Mouse (Mus musculus) megakaryocyte-erythroid progenitor cell, adult 5-6 weeks (primary cell): ENCODE data around the gene Mpig6b. TPM values are rescaled to one million over a fixed set of nuclear protein-coding genes. Genes with fewer than 3 reads are reported as not detected.

ENCODE experiments used
- ATAC-seq: replicated peaks from 2 replicates; pipeline ENCODE4 v1.8.0; 2016; ENCODE audit warnings: mild to moderate bottlenecking, inconsistent platforms; ENCODE audit not compliant: severe bottlenecking, poor library complexity, low FRiP score, low TSS enrichment
- total RNA-seq, 2 experiments: library from RNA; stranded (forward) in 1 of 2; stranded (reverse) in 1 of 2; fragments of 200-1000, 215-1000 nt in 1 of 2; fragments of >200 nt in 1 of 2; fragmentation: Nextera tagmentation in 1 of 2; gene quantifications; 2 replicates each; pipeline ENCODE4 v1.2.3; 2014 to 2017

Gene Mpig6b
- total RNA-seq, 2 experiments from 2014 or later = not detected

DNA sequence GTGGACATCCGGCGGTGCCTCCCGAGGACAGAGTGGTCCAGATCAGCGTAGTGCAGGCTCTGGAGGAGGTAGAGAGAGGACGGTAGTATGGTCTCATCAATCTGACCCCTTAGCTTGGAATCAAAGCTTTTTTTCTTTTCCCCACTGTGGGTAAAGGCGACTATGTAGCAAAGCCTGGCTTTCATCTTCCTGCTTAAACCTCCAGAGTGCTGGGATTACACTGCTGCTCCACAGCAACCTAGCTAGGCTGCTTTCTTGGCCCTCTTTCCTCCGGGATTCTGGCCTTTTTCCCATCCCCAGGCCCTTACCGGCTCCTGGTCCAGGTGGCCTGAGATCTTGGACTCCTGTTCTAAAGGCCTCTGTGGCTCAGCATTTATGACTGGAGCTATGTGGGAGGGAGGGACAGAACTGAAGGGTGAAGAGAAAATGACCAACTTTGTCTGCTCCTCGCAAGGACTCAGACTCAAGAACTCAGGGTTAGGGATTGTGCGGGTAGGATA lies 1.6 kb downstream of the Mpig6b start:
- no peak for ATAC-seq

DNA sequence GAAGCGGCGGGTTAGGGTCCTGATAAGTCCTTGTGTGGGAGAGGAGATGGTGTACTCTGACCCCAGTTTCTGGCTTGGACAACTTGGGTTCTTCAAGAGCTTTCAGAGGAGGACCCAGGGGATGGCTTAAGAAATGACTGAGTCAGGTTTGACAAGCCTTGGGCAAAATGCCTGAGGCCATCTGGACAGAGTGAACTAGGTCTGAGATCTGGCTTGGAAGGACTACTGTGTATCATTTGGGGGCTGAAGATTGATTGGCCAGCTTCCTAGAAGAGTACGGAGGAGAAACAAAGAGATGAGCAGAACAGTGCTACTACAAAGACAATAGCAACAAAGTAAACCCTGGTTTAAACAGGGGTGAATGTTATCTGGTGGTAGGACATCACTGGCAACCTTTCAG lies 2.5 kb downstream of the Mpig6b start:
- no peak for ATAC-seq

DNA sequence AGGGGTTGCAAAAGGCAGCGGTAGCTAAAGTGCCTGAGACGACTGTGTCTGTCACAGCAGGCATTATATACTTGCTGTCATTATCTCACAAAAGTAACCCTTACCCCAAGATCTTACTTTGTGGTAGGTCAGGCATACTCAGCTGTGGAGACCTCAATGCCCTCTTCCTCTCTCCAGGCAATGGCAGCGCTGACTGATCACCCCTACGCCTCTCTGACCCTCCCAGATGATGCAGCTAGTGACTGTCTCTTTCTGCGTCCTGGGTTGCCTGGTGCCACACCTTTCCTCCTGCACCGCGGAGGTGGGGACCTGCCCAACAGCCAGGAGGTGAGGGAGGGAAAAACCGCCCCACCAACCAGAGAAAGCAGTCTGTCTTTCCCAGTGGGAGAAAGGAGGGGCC lies 4.7 kb downstream of the Mpig6b start:
- ATAC-seq = no peak

DNA sequence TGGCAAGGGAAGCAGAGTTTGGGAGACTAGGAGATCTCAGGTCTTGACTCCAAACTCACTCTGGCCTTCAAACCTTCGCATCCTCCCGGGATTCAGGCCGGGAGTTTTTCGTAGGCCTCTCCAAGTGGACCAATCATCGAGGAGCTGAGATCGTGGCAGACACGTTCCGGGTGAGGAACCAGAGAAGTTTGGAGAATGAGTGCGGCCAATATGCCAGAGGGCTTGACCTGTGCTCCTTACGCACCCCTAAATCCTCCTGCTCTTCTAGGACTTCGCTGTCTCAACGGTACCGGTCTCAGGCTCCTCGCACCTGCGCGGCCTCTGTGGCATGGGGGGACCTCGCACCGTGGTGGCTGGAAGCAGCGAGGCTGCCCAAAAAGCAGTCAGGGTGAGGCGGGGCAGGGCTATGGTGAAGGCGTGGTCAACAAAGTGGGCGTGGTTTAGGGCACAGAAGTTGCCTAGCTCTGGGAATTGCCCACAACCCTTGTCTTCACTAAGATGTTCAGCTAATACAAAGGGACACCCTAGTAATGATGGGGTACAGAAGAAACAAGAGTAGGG lies 5.2 kb downstream of the Mpig6b start:
- no peak for ATAC-seq

DNA sequence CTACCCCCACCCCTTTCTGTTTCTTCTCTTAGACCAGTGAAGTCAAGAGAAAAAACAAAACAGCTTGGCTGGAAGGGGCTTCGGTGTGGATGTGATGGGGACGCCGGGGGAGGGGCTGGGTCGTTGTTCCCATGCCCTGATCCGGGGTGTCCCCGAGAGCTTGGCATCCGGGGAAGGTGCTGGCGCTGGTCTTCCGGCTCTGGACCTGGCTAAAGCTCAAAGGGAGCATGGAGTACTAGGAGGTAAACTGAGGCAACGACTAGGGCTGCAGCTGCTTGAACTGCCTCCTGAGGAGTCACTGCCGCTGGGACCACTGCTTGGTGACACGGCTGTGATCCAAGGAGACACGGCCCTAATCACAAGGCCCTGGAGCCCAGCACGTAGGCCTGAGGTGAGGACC lies 5.9 kb downstream of the Mpig6b start:
- no peak for ATAC-seq

DNA sequence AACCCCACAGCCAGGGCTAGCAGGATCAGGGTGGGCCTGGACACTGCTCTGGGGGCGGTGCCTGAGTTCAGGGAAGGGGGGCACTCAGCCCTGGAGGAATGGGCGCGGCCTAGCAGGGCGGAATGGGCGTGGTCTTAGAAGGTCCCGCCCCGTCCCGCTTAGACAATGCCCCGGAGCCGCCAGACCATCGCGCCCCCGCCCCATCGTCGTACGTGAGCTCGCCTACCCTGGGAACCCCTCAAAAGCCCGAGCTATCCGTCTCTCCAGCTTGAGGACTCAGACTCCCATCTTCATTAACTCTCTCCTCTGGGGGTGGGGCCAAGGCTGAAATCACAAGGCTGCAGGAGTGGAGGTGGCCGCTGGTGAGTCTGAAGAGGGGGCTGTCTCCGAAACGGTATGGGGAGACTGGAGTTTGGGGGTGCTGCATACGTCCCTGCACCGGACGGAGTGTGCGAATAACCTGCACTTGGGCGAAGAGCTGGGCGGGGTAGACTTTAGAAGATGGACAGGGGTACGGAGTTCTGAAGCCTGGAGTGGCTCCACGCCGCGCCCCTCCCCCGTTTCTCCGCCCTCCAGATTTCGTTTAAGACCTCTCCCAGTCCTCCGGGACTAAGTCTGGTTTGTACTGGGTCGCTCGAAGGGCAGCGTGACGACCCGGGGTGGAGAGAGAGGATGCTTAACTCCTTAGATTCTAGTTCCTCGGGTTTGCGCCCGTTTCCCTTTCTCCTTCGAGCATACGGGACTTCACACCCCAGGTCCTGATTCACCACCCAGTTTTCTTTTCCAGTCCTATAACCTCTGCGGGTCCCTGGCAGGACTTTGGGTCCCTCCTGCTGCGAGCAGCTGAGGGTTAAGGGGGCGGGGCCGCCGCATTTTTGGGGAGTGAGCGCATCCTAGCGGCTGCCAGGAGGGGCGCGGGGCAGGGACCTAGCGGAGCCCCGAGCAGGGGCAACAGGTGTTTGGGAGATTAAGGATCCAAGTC lies 6.8 kb downstream of the Mpig6b start, which contains the start of gene Ddah2:
Gene Ddah2, plus strand, starts transcription at position 125 of the 982 bp plus-strand sequence.
- peak; percentile 58 for ATAC-seq

DNA sequence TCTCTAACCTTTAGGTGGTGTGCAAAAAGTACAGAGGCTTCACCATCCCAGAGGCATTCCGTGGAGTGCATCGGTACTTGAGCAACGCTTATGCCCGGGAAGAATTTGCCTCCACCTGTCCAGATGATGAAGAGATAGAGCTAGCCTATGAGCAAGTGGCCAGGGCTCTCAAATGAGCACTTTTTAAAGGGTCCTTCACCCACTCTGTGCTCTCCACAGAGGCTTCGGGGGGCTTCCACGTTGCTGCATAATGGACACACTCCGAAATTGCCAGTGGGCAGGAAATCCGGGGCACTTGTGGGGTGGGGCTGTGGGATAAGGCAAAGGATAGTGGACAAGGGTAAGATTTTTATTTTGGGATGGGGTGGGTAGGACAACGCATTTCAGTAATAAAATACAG lies 7.7 kb downstream of the Mpig6b start:
- ATAC-seq = no peak

DNA sequence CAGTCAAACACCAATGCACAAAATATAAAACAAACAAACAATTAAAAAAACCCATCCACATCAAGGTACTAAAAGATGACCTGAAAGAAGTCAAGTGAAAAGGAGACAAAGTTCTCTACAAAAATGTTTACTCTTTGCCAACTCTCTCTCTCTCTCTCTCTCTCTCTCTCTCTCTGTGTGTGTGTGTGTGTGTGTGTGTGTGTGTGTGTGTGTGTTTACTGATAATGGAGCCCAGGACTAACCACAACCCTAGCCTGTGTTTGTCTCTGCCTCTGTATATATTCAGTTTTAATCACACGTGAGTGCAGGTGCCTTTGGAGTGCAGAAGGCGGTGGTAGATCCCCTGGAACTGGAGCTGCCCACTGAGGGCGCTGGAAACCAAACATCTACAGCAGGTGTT lies 8.9 kb downstream of the Mpig6b start:
- peak; percentile 20; the same call in 1 of the 2 replicates for ATAC-seq

DNA sequence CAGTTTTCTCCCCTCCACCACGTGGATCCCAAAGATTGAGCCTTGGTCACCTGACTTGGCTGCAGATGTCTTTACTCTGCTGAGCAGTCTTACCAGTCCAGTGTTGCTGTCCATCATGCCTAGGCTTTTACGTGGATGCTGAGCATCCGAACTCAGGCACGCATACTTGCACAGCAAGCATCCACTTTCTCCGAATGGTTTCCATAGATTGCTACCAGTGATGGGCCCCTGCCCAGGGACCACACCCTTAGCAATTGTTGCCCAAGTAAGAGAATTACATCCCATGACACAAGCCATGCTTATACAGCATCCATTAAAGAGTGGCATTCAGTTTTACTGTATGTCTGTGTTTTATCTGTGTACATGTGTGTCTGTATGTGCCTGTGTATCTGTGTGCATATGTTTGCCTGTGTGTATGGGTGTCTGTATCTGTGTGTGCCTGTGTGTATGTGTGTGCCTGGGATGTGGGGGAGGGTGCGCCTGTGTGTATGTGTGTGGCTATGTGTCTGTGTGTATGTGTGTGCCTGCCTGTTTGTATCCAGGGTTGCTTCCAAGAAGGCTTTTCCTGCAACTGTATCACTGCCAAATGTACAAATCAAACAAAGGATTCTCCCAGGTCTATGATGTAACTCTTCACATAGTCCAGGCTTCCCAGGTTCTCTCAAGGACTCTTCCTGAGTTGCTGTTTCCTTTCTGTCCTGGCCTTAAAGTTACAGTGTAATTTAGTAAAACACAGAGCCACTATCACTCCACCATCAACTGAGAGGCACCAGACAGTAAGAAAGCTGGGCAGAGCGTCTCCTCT lies 10.1 kb downstream of the Mpig6b start:
- no peak for ATAC-seq

DNA sequence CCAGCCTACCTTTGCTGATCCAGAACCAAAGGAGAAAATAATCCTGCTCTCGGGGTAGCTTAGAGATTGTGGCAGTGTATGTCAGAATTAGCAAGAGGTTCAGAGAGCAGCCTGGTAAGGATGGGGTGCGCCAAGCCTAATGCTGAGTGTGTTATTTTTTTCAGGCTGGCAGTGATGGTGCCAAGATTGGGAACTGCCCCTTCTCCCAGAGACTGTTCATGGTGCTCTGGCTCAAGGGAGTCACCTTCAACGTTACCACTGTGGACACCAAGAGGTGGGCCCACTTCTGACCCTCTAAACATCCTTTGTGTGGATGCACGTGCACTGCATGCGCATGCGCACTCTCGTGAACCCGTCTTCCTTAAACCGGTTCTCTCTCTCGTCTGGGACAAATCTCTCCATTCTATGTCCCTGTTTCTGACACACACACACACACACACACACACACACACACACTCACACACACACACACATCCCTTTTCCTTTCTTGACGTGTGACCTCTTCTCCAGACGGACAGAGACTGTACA lies 13.6 kb downstream of the Mpig6b start:
- ATAC-seq = no peak

DNA sequence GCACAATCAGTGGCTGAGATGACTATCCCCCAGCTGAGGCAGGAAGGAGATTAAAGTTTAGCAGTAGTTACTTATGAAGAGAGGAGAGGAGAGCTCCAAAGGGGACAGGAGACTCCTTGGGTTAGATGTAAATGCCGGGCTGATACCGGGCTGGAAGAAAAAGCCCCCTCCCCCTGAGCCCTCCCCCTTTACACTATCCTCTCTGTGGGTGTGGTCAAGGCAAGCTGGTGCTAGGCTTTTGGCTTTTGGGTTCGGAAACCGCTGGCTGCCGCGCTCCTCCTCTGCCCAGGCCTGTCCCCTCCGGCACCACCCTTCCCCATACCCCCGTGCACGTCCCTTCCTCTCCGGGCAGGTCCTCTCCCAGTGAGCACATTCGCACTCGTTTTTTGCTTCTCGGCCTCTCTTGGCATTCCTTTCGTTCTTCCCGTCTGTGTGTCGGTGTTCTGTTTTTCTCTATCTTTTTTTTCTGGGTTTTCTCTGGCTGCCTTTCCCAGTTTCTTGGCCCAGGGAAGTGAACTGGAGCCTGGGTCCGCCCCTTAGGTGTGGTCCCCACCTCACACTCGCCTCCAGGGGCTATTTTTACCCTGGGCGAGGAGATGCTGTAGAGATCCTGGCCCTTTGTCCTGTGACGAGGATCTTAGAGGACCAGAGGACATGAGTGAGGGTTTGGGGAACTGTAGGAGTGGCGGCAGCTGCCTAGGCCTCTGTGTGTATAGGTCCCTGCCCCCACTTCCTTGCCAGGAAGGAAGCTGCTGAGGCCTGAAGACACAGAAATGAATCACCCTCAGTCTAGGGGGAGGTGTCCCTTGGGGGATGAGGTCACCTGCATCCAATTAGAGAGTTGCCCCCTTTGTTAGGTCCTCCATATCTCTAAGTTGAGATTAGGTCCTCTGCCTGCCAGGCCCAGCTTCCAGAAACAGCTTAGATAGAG lies 14.6 kb downstream of the Mpig6b start:
- peak; percentile 72 for ATAC-seq

DNA sequence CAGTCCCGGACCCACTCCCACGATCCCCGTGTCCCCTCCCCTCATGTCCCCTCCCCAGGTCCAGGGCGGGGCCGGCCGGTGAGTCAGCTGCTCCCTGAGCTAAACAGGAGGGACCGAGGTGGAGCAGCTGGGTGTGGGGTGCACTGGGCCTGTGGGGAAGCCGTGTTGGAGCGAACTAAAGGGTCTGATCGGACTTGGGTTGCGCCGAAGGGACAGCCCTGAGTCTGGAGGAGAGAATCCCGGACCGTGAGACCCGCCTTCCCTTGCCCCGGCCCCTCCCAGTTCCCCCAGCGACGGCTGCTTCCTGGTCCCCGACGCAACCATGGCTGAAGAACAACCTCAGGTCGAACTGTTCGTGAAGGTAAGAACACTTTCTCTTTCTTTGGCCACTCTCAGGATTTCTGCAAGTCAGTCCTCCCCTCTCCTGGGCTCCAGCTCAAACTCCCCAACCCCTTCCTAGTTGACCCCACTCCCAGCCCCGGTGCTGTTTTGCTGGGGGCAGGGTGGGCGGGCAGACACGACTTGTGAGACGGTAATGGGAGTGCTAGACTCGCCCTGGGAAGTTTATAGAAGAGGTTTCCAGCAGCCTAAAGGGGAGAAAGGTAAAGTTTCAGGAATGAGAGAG lies 15.7 kb downstream of the Mpig6b start:
- ATAC-seq = no peak; the same call in 1 of the 2 replicates

DNA sequence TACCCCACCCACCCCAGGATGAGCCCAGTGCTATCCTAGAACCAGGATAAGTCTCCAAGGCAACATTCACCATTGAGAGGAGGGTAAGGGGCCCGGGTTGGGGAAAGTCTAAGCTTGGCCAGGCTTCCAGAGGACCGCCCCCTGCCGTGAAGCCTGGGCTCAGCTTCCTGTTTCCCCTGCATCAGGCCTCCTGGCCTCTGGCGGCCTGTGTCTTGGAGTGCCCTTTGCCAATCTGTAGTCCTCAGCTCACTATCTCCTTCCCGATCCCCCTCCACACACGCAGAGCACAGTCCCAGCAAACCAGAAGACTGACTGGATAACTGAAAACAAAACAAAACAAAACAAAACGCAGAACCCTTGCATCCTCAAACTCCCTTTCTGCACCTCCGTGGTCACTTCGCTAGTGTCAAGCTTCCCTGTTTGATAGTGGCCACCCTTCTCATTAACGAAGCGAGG lies 16.4 kb downstream of the Mpig6b start, which contains the start of gene Clic1:
Gene Clic1, plus strand, starts transcription at position 406 of the 456 bp plus-strand sequence.
- ATAC-seq = 0 out of 2 replicates have a peak, but pooled peaks have one; percentile 37

DNA sequence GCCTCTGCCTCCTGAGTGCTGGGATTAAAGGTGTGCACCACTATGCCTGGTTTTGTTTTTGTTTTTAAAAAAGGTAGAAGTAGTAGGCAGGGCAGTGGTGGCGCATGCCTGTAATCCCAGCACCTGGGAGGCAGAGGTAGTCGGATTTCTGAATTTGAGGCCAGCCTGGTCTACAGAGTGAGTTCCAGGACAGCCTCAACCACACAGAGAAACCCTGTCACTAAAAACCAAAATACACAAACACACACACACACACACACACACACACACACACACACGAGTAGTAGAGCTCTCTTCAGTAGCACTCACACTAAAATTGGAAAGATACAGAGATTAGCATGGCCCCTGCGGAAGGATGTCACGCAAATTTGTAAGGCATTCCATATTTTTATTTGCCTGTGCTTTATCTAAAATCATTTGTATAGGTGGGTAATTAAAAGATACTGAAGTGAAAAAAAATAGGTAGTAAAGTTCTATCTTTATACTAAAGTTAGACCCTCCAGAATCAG lies 17.0 kb downstream of the Mpig6b start:
- ATAC-seq = no peak

DNA sequence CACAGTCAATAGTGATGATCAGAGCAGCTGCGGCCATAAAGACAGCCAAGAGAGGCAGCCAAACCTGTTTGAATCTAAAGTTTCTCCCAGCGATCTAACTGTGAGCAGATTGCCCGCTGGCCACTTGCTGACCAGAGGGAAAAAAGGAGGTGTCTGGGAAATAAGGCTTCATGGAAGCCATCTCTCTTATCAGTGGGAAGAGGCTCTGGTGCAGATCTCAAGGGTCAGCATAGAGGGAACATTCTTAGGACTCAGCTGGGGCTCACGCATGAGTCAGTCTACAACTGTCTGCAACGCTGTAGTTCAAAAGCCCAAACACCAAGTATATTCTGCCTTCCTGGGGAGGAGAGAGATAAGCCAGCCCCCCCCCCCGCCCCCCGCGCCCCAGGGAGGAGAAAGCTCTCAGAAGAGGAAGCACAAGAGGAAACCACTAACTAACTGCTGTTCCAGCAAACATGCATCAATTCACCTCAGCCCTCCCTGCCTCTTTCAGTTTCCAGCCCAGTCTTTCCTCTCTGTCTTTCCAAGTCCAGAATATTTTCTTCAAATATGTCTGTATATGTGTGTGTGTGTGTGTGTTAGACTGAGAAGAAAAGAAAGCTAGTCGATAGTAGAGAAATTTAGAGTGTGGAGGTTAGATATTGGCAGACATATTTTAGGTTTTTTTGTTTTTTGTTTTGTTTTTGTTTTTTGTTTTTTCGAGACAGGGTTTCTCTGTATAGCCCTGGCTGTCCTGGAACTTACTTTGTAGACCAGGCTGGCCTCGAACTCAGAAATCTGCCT lies 17.6 kb downstream of the Mpig6b start:
- ATAC-seq = no peak

DNA sequence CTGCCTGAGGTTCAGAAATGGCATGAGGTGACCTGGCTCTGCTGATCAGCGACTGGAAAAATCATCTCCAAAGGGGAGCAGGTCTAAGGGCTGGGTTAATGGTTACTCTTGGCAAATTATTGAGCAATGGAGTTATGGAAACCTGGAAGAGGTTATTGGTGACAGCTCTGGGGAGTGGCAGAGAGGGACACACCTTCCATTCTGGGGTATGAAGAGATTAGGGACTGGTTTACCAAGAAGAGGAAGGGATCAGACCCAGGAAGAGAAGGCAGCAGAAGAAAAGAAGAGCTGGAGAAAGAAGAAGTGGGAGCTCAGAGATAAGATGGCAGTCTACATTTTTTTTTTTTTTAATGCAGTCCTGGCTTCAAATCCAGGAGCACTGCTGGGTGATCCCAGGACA lies 18.3 kb downstream of the Mpig6b start:
- ATAC-seq = no peak
